Mouse (Mus musculus) liver, adult 10 weeks (tissue): ENCODE results near the gene Gm20721. TPM values are rescaled to one million over a fixed set of nuclear protein-coding genes. Genes with fewer than 3 reads are reported as not detected.

ENCODE experiments used
- polyA plus RNA-seq: library from polyadenylated mRNA; stranded (reverse); fragments of 350-450 nt; fragmentation: Illumina TruSeq; extraction: RNeasy Lipid Tissue Mini Kit (QIAGEN cat#74804); gene quantifications from one replicate; pipeline ENCODE4 v1.2.3, GENCODE M21; 2014; ENCODE audit warnings: low read depth, low replicate concordance

The Gm20721 gene
- polyA plus RNA-seq, result not detected

GRCm38 (mm10) chr2:174346612-174346998 lies at the start of gene Gm20721:
Gene Gm20721, minus strand, starts transcription at chr2:174346712.

GRCm38 (mm10) chr2:174284011-174284410 lies 62.5 kb downstream of the Gm20721 start, which contains the start of gene Gnas:
Gene Gnas, plus strand, starts transcription at chr2:174284320.

Other genes starting within 250 kb of the Gm20721 start
- gene Npepl1, start 236.4 kb downstream of the Gm20721 start, polyA plus RNA-seq, result 13.6 TPM
- gene Gnas, start 62.4 kb downstream of the Gm20721 start, polyA plus RNA-seq, result 231 TPM
- 5.6 TPM for gene Nelfcd, start 69.1 kb upstream of the Gm20721 start, polyA plus RNA-seq
- gene Ctsz, start 92.3 kb upstream of the Gm20721 start, polyA plus RNA-seq, result 25.5 TPM
- gene Tubb1, start 104.0 kb upstream of the Gm20721 start, polyA plus RNA-seq, result not detected
- 97.1 TPM for gene Atp5e, start 117.4 kb upstream of the Gm20721 start, polyA plus RNA-seq
- gene Prelid3b, start 126.4 kb upstream of the Gm20721 start, polyA plus RNA-seq, result 34.2 TPM